Mouse (Mus musculus): ENCODE results near the gene En2. TPM values are rescaled to one million over a fixed set of nuclear protein-coding genes. Genes with fewer than 3 reads are reported as not detected.

Gene En2
- total RNA-seq, 2 experiments from 2014 or later, result not detected

- DNase-seq (ENCODE audit: low spot score), result no peak
- intact Hi-C loops (cut with DNase I), result no loop called here
Measured at GRCm38 (mm10) chr5:28211651-28212310, 46.3 kb downstream of the En2 start.

DNA sequence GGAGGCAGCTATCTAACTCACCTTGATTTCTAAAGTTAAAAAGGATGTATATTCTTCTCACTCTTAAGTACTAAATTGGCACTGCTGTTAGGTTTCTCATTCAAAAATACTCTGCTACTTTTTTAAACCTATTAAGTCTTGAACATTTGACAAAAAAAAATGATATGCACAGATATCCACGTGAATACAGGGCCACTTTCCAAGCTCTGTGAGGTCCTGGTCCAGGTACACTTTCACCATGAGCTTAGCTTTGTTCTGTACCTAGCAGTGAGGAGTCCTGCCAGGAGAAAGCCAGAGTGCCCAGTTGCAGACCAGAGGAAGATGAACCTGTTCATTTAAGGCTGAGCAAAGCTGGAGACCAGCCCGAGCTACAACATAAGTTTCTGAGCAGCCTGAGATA is 47.9 kb downstream of the En2 start:
- no peak for DNase-seq (ENCODE audit: low spot score)
- intact Hi-C loops (cut with DNase I), result no loop called here

- intact Hi-C loops (cut with DNase I), result no loop called here
- DNase-seq (ENCODE audit: low spot score), result no peak
Measured at GRCm38 (mm10) chr5:28219596-28219995, 54.1 kb downstream of the En2 start.

Other genes starting within 250 kb of the En2 start
- gene Insig1, start 94.3 kb upstream of the En2 start, total RNA-seq (2021), result 10 to 100 TPM; 13.8 to 15.0 TPM
- gene Cnpy1, start 80.1 kb downstream of the En2 start, total RNA-seq (2021), result not detected
- gene Rbm33, start 151.4 kb downstream of the En2 start, total RNA-seq (2021), result 10 to 100 TPM; 36.0 to 36.8 TPM

Data from heart, postnatal 25 days (tissue).